14 mouse cellular contexts compared by ENCODE assay signal in the genomic region with DNA sequence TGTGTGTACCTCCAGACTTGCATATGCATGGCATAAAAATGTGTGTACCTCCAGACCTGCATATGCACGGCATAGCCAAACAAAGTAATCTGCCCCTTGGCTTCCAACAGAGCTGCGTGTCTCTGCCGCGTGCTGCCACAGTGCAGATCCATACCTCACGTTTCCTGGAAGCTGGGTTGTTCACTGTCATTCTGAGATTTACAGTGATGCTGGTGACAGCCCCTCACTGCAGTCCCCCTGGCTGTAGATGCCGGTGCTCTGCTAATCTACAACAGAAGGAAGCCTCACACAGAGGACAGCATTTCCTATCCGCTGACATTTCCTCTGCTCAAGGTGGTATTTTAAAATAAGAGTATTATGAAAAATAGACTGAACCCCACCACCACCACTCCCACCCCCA. TPM values are rescaled to one million over a fixed set of nuclear protein-coding genes. Genes with fewer than 3 reads are reported as not detected.
DNase-seq lines count a peak whose midpoint lies in the region; ATAC-seq and TF ChIP-seq lines count a peak whose summit lies in the region.
"Had no signal": no experiment of that assay in that cellular context is flagged by ENCODE, and none has a peak within 500 bp of the region (broad histone marks: within the 10 kb centered on the region; RNA-seq: fewer than 3 reads in every experiment).

No protein-coding gene starts in this region.

- ATAC-seq in kidney, embryonic 16.5 days (ENCODE audit: low FRiP score, low TSS enrichment), result peak; percentile 29; the same call in 1 of the 2 replicates
- ATAC-seq in forebrain, embryonic 12.5 days (ENCODE audit: low FRiP score), result peak; percentile 15; the same call in 1 of the 2 replicates
- no peak for ATAC-seq in midbrain, postnatal 0 days (ENCODE audit: low FRiP score)

- 61% methylated on average over 7 of the region's 7 CpGs for WGBS in kidney, embryonic 16.5 days
- WGBS in forebrain, embryonic 12.5 days, result 35% methylated on average over 7 of the region's 7 CpGs
- WGBS in limb, embryonic 10.5 days, result 74% methylated on average over 7 of the region's 7 CpGs
- WGBS in midbrain, postnatal 0 days, result 35% methylated on average over 7 of the region's 7 CpGs

- no peaks in the 10 kb centered on the region for H3K27me3 ChIP-seq in kidney, embryonic 16.5 days (ENCODE audit: insufficient read depth, low read length)
- H3K27me3 ChIP-seq in forebrain, embryonic 12.5 days, result no peaks in the 10 kb centered on the region
- H3K27me3 ChIP-seq in limb, embryonic 10.5 days (ENCODE audit: low read depth, poor library complexity, severe bottlenecking), result no peaks in the 10 kb centered on the region
- H3K27me3 ChIP-seq in midbrain, postnatal 0 days (ENCODE audit: insufficient read depth, low read length), result no peaks in the 10 kb centered on the region

- H3K9ac ChIP-seq in kidney, embryonic 16.5 days (replicated peaks; ENCODE audit: low read length), result no peak overlapping the region
- 0 out of 2 replicates have a peak overlapping the region, but pooled peaks have one; percentile 25 for H3K9ac ChIP-seq in forebrain, embryonic 12.5 days
- H3K9ac ChIP-seq in midbrain, postnatal 0 days (replicated peaks; ENCODE audit: low read length, poor library complexity, severe bottlenecking), result 0 out of 2 replicates have a peak overlapping the region, but pooled peaks have one; percentile 9
- H3K9ac ChIP-seq: liver, embryonic 14.5 days had no signal

- no peaks in the 10 kb centered on the region for H3K9me3 ChIP-seq in kidney, embryonic 16.5 days (ENCODE audit: low read length)
- peaks cover 6% of the 10 kb centered on the region; the same call in 1 of the 2 replicates for H3K9me3 ChIP-seq in forebrain, embryonic 12.5 days
- no peaks in the 10 kb centered on the region for H3K9me3 ChIP-seq in limb, embryonic 10.5 days (replicated peaks)
- no peaks in the 10 kb centered on the region for H3K9me3 ChIP-seq in midbrain, postnatal 0 days (ENCODE audit: low read length)

- no peak overlapping the region for H3K4me3 ChIP-seq in kidney, embryonic 16.5 days (ENCODE audit: low read length)
- no peak overlapping the region for H3K4me3 ChIP-seq in forebrain, embryonic 12.5 days (replicated peaks)
- H3K4me3 ChIP-seq in limb, embryonic 10.5 days, result no peak overlapping the region
- H3K4me3 ChIP-seq in midbrain, postnatal 0 days (ENCODE audit: low read depth, low read length), result no peak overlapping the region
- H3K4me3 ChIP-seq: erythroblast, embryonic 14.5 days had no signal

- H3K27ac ChIP-seq in kidney, embryonic 16.5 days (ENCODE audit: low read length), result peak overlapping the region; percentile 17; the same call in 1 of the 2 replicates
- H3K27ac ChIP-seq in forebrain, embryonic 12.5 days, result peak overlapping the region; percentile 92
- peak overlapping the region; percentile 77 for H3K27ac ChIP-seq in limb, embryonic 10.5 days
- peak overlapping the region; percentile 48 for H3K27ac ChIP-seq in midbrain, postnatal 0 days (ENCODE audit: low read depth, low read length)
- H3K27ac ChIP-seq: liver, embryonic 14.5 days had no signal

- no peak overlapping the region for H3K4me2 ChIP-seq in kidney, embryonic 16.5 days (replicated peaks; ENCODE audit: low read depth, low read length)
- peak overlapping the region; percentile 22; the same call in 1 of the 2 replicates for H3K4me2 ChIP-seq in forebrain, embryonic 12.5 days
- H3K4me2 ChIP-seq in midbrain, postnatal 0 days (ENCODE audit: low read depth, low read length, poor library complexity, severe bottlenecking), result no peak overlapping the region

- no peak for DNase-seq in kidney, adult 8-10 months
- DNase-seq in limb, embryonic 10.5 days (ENCODE audit: low spot score), result no peak
- DNase-seq in midbrain, postnatal 0 days (ENCODE audit: low spot score), result peak; percentile 17
- no peak for DNase-seq in urinary bladder, postnatal 4 days (ENCODE audit: low spot score in 2 of 2)
- no peak for DNase-seq in Muller cell, postnatal 12 days (ENCODE audit: inconsistent ontology term)
- DNase-seq in liver, result no peak
- DNase-seq: B cell, adult 2 months; cerebellum, adult 2 months; gastrocnemius, postnatal 36 days; thymus, postnatal 4 days had no signal

- peaks cover 9% of the 10 kb centered on the region; the same call in 1 of the 2 replicates for H3K4me1 ChIP-seq in kidney, embryonic 16.5 days (ENCODE audit: insufficient read depth, low read length)
- H3K4me1 ChIP-seq in forebrain, embryonic 12.5 days, result peaks cover 40% of the 10 kb centered on the region
- H3K4me1 ChIP-seq in limb, embryonic 10.5 days, result peaks cover 30% of the 10 kb centered on the region
- H3K4me1 ChIP-seq in midbrain, postnatal 0 days (ENCODE audit: insufficient read depth, low read length), result peaks cover 5% of the 10 kb centered on the region

- H3K36me3 ChIP-seq in kidney, embryonic 16.5 days (ENCODE audit: insufficient read depth, low read length), result peaks cover 9% of the 10 kb centered on the region; the same call in 1 of the 2 replicates
- H3K36me3 ChIP-seq in forebrain, embryonic 12.5 days (replicated peaks), result peaks cover 26% of the 10 kb centered on the region
- peaks cover 19% of the 10 kb centered on the region for H3K36me3 ChIP-seq in limb, embryonic 10.5 days
- no peaks in the 10 kb centered on the region for H3K36me3 ChIP-seq in midbrain, postnatal 0 days (ENCODE audit: insufficient read depth, low read length)

- TF ChIP-seq CTCF in midbrain, postnatal 0 days (IDR thresholded peaks at IDR 0.05), result peak; percentile 29; the same call in 1 of the 2 replicates

RNA-seq across cellular contexts. Expression of a gene that starts 57.6 kb away (rescaled TPM):
- polyA plus RNA-seq in kidney, embryonic 16.5 days (2015; fragmentation: Nextera tagmentation; extraction: Ambion mirVana), result 52.5 and 53.5 TPM in 2 replicates
- polyA plus RNA-seq in forebrain, embryonic 12.5 days (2016; fragmentation: Nextera tagmentation; extraction: Ambion mirVana), result 187 and 202 TPM in 2 replicates
- polyA plus RNA-seq in limb, embryonic 10.5 days (2016; fragmentation: Nextera tagmentation; extraction: Ambion mirVana), result 63.9 and 72.1 TPM in 2 replicates
- total RNA-seq in midbrain, postnatal 0 days (2014; rRNA removed), result 419 and 439 TPM in 2 replicates
- polyA plus RNA-seq in midbrain, postnatal 0 days (2015; fragmentation: Nextera tagmentation; extraction: Ambion mirVana), result 344 and 374 TPM in 2 replicates
- polyA plus RNA-seq: erythroblast, embryonic 14.5 days had no signal

Comparison
In these comparisons a context has a peak if more than half of its experiments do, and no peak if none do; other contexts are left out.
1. H3K27ac ChIP-seq: peak in every context shown above with its lines; median percentile 92 in forebrain, embryonic 12.5 days; 77 in limb, embryonic 10.5 days; 48 in midbrain, postnatal 0 days; 17 in kidney, embryonic 16.5 days.